Mouse (Mus musculus) retina, postnatal 7 days (tissue): ENCODE results near the gene Zfp169.

ENCODE experiments used
- DNase-seq: peaks from one replicate; pipeline ENCODE4 v3.0.0-alpha.2; 2012; ENCODE audit warnings: low read depth, low spot score

Gene Zfp169

GRCm38 (mm10) chr13:48513003-48513929 is at the start of gene Zfp169, which contains the start of gene A830005F24Rik:
TSS of gene Zfp169 (minus strand) at chr13:48513451.
TSS of gene A830005F24Rik (plus strand) at chr13:48513570.
- DNase-seq = peak; percentile 61

DNA sequence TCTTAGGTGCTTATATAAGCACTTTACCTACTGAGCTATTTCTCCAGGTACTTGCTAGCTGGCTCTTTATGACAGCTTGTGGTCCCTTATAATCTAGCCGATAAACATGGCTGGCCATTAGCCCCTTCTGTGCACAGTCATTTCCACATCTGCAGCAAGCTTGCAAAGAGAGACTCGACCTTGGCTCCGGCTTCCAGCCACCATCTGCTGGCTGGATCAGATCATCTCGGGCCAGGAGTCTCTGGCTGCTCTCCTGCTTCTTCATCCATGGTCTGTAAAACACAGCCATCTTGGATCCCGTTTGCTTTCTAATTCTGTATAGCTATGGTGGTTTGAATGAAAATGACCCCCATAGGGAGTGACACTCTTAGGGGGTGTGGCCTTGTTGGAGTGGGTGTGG is 49.1 kb upstream of the Zfp169 start:
- DNase-seq = no peak

- DNase-seq = no peak
These were observed 48.2 kb upstream of the Zfp169 start for GRCm38 (mm10) chr13:48561481-48561880.

GRCm38 (mm10) chr13:48555976-48556375 is 42.7 kb upstream of the Zfp169 start:
- DNase-seq = no peak

DNA sequence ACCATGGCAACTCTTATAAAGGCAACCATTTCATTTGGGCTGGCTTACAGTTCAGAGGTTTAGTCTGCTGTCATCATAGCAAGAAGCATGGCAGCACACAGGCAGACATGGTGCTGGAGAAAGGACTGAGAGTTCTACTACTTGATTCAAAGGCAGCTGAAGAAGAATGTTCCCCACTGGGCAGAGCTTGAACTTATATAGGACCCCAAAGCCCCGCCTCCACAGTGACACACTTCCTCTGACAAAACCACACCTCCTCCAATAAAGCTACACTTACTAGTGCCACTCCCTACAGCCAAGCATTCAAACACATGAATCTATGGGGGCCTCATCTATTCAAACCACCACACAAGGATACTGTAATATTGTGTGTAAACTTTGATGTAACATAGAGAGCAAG is 41.3 kb upstream of the Zfp169 start:
- no peak for DNase-seq

GRCm38 (mm10) chr13:48553511-48553910 is 40.3 kb upstream of the Zfp169 start:
- DNase-seq = no peak

DNA sequence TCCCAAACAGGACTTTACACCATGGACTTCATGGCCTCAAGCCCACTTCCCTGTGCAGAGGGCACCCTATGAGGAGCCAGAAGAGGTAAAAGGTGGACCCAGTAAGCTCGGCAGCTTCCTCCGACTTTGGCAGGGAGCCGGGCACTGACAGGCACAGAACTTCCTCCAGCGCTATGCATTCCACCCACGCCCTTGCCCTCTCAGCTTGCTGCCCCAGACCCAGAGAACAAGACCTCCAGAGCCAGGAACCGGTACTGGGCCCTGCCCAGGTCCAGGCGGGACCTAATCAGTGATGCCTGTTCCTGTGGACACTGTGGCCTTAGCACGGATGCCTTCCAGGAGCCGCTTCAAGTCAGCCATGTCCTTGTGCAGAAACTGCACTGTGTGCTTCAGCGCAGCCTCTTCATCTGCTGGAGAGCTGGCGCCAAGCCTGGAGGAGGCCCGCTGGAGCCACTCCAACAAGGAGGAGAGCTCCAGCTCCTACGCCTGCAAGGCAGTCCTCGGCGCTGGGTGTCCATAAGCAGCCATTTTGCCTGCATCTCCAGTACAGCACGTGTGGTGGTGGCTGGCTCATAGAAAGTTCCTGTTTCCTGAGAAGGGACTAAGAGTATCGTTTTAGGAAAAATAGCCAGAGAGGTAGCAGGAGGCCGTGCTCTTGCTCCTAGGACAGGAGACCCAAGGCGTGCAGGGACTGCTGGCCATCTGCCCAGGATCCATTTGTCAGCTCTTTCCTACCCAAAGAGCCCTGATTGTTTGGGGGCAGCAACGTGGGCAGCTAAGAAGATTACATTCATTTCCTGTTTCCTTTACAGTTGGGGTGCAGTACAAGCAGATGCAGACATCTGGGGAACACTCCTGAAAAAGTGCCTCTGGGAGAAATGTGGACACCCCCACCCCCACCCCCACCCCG is 39.2 kb upstream of the Zfp169 start:
- DNase-seq = no peak

DNA sequence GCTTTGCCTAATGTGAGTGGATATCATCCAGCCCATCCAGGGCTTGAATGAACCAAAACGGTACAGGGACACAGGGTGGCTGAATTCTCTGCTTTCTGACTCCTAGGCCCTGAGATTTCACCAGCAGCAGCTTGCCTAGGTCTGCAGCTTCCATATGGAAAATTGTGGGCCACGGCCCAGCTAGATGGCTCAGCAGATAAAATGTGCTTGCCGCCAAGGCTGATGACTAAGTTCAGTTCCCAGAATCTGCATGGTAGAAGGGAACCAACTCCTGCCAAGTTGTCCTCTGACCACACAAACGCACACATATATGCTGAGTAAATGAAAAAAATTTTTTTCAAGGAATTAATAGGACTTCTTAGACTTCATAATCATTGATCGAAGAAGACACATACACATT is 35.0 kb upstream of the Zfp169 start:
- no peak for DNase-seq

DNA sequence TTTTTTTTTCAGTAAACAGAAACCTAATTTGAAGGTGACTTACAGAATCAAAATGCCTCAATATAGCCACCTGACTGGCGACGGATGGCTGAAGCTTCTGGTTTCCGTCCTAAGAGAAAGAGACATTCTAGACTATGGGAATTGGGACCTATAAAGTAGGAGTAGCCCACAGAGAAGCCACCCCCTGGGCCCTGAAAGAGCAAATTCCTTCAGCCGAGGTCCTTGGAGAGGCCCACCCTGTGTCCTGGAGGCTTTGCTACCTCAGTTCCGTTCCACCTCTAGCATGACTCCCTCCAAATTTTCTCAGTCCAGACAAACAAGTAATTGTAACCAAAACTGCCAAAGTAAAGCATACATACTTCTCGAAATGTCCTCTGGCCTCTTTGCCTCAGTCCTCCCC is 34.4 kb upstream of the Zfp169 start:
- no peak for DNase-seq

DNA sequence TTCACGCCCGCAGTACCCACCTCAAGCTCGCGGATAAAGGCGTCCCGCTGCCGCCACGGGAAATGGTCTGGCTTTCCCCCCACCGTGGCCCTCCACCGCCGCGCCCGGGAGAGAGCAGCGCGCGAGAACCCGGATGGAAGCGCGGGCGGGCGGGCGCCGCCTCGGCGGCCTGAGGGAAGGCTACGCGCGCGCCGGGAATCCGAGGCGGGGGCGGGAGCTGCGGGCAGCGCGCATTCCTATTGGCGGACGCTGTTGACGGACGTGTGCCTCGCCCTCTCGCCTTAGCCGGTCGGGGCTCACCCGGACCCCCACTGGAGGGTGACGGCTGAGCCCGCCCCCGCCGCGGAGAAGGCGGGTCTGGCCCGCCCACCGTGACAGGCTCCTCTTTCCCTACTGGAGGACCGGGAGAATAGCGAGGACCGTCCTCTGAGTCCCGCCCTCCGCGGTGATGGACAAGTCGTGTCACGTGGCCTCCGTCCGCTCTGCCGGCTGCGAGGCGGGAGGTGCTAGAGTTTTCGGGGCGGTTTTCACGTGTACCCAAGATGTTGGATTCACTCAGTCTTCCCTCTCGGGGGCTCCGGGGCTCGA is 33.2 kb upstream of the Zfp169 start:
- peak; percentile 96 for DNase-seq

- DNase-seq = peak; percentile 99
These were observed 32.4 kb upstream of the Zfp169 start for GRCm38 (mm10) chr13:48545476-48546281.

GRCm38 (mm10) chr13:48544867-48545266 is 31.6 kb upstream of the Zfp169 start:
- no peak for DNase-seq

- DNase-seq = no peak
These were observed 31.1 kb upstream of the Zfp169 start for GRCm38 (mm10) chr13:48544391-48544790.

GRCm38 (mm10) chr13:48540488-48540887 is 27.2 kb upstream of the Zfp169 start:
- DNase-seq = no peak

GRCm38 (mm10) chr13:48533441-48533840 is 20.2 kb upstream of the Zfp169 start:
- DNase-seq = no peak

DNA sequence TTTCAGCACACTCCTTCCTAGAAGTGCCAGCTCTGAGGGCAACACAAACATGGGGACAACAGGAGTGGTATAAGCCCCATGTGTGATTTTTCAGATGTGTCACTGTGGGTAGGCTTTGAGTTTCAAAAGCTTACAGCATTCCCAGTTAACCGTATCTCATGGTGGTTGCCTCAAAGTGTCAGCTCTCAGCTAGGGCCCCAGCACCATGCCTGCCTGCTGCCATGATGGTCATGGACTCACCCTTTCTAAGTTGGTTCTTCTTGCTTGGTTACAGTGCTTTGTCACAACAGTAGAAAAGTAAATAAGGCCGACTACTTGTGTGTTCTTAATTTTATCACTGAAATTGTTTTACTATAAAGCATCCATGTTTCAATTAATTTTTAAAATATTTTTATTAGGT is 18.2 kb upstream of the Zfp169 start:
- no peak for DNase-seq

DNA sequence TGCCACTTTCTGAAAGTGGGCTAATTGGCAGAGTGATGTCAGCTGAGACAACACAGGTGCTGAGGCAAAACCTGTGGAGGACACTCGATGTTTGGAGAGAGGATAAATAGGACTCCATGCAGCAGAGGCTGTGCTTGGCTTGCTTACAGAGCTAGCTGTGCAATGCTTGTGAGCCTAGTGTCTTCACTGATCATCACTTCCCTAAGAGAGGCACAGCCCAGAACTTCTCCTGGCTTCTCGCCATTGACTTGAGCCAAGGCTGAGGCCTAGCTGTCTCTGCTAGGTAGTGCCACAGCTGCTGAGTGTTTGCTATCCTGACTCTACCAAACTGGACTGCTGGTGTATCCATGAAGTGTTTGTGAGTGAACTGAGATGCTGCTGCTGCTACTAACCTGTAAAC is 17.4 kb upstream of the Zfp169 start:
- DNase-seq = no peak

GRCm38 (mm10) chr13:48529028-48529427 is 15.8 kb upstream of the Zfp169 start:
- DNase-seq = no peak

DNA sequence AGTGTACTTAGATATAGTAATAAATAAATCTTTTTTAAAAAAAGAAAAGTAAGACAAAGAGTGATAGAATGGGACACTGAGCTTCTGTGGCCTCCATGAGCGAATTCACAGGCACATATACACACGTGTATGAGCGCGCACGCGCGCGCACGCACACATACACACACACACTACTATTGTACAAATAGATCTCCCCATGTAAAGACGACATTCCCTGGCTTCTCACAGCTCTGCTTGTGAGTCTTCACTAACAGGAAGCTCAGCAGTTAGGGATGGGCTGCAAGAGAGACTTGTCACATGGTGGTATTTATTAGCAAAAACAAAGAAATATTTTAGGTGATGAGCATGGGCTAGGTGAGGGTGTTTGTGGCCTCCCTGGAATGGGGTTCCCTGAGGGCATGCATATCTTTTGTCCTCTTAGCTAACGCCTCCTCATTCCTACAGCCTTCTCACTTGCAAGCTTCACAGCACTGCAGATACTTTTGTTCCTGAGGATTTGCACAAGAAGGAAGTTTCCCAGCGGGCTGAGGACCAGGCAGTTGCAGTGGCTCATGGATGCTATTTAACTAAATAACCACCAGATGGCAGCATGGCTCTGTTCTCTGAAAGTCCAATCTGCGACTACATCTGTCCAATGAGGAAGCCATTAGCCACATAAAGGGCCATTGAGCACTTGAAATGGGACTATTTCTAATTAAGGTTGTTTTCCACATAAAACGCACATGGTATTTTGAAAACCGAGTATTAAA is 15.0 kb upstream of the Zfp169 start:
- DNase-seq = peak; percentile 80

- no peak for DNase-seq
These were observed 12.5 kb upstream of the Zfp169 start for GRCm38 (mm10) chr13:48525745-48526144.
